ENCODE assay signal across 9 mouse cellular contexts in genomic region chr14:47751422-47752205, GRCm38 (mm10).
A peak's percentile ranks its signal among the peaks of the same experiment; 100 is the strongest.
DNase-seq lines count a peak whose midpoint lies in the region; ATAC-seq and TF ChIP-seq lines count a peak whose summit lies in the region.
"Had no signal": no experiment of that assay in that cellular context is flagged by ENCODE, and none has a peak within 500 bp of the region (broad histone marks: within the 10 kb centered on the region; RNA-seq: fewer than 3 reads in every experiment).

No protein-coding gene starts in this region.

- intact Hi-C loops in left cerebral cortex, postnatal 25 days (cut with DNase I) = loop anchor here (2.0 to 5.0 kb wide), 2 partner anchors 371 to 607 kb away; partner anchors contain the start of gene Peli2

- DNase-seq in kidney, adult 2 months = peak; percentile 76
- DNase-seq in forebrain, embryonic 14.5 days (ENCODE audit: low spot score) = peak; percentile 91
- peak; percentile 70 to 84 for DNase-seq in left cerebral cortex, postnatal 25 days (ENCODE audit: low spot score in 2 of 2)
- peak; percentile 42 for DNase-seq in neural tube, embryonic 10.5 days (ENCODE audit: extremely low spot score, low spot score)
- peak; percentile 21 for DNase-seq in yolk sac, embryonic 10.5 days (ENCODE audit: low spot score)

- no peak overlapping the region for H3K27ac ChIP-seq in kidney, adult 2 months (ENCODE audit: insufficient read depth, low read depth, low read length)
- H3K27ac ChIP-seq in kidney, embryonic 14.5 days (ENCODE audit: low read depth, low read length) = no peak overlapping the region
- H3K27ac ChIP-seq in brown adipose tissue, adult 24 weeks (replicated peaks; ENCODE audit: low read depth, low read length) = 0 out of 2 replicates have a peak overlapping the region, but pooled peaks have one; percentile 19
- no peak overlapping the region for H3K27ac ChIP-seq in forebrain, embryonic 14.5 days (ENCODE audit: low read depth, low read length)
- H3K27ac ChIP-seq in hindbrain, embryonic 15.5 days (replicated peaks) = no peak overlapping the region
- H3K27ac ChIP-seq: embryonic facial prominence, embryonic 13.5 days had no signal

- no peaks in the 10 kb centered on the region for H3K9me3 ChIP-seq in kidney, embryonic 14.5 days (ENCODE audit: control insufficient read depth, low read length)
- no peaks in the 10 kb centered on the region for H3K9me3 ChIP-seq in forebrain, embryonic 14.5 days (replicated peaks; ENCODE audit: control insufficient read depth, low read length)
- no peaks in the 10 kb centered on the region for H3K9me3 ChIP-seq in hindbrain, embryonic 15.5 days
- H3K9me3 ChIP-seq: embryonic facial prominence, embryonic 13.5 days had no signal

- H3K27me3 ChIP-seq in kidney, adult 2 months (replicated peaks; ENCODE audit: control insufficient read depth, insufficient read depth, low read length) = no peaks in the 10 kb centered on the region
- H3K27me3 ChIP-seq in kidney, embryonic 14.5 days (ENCODE audit: control insufficient read depth, insufficient read depth, low read length) = no peaks in the 10 kb centered on the region
- H3K27me3 ChIP-seq in forebrain, embryonic 14.5 days (replicated peaks; ENCODE audit: control insufficient read depth, insufficient read depth, low read length) = no peaks in the 10 kb centered on the region
- no peaks in the 10 kb centered on the region for H3K27me3 ChIP-seq in hindbrain, embryonic 15.5 days
- H3K27me3 ChIP-seq: embryonic facial prominence, embryonic 13.5 days had no signal

- 42% methylated on average over 8 of the region's 8 CpGs for WGBS in kidney, adult 2 months
- 56% methylated on average over 8 of the region's 8 CpGs for WGBS in kidney, embryonic 14.5 days
- 49% methylated on average over 8 of the region's 8 CpGs for WGBS in forebrain, embryonic 14.5 days
- WGBS in hindbrain, embryonic 15.5 days = 45% methylated on average over 8 of the region's 8 CpGs

- no peaks in the 10 kb centered on the region for H3K36me3 ChIP-seq in kidney, adult 2 months (ENCODE audit: control insufficient read depth, insufficient read depth, low read length)
- H3K36me3 ChIP-seq in kidney, embryonic 14.5 days (ENCODE audit: control insufficient read depth, insufficient read depth, low read length) = no peaks in the 10 kb centered on the region
- H3K36me3 ChIP-seq in forebrain, embryonic 14.5 days (ENCODE audit: control insufficient read depth, insufficient read depth, low read length) = no peaks in the 10 kb centered on the region
- H3K36me3 ChIP-seq in hindbrain, embryonic 15.5 days = no peaks in the 10 kb centered on the region

- peak; percentile 50 for TF ChIP-seq CTCF in kidney, adult 2 months (conservative IDR thresholded peaks at IDR 0.05; ENCODE audit: insufficient read depth, insufficient read length, low read depth, low read length)

- ATAC-seq in kidney, embryonic 14.5 days (ENCODE audit: low FRiP score, low TSS enrichment) = no peak
- ATAC-seq in forebrain, embryonic 14.5 days = peak; percentile 57; the same call in 1 of the 2 replicates
- ATAC-seq in hindbrain, embryonic 15.5 days (ENCODE audit: low FRiP score, low read depth) = peak; percentile 76

- no peak overlapping the region for H3K4me3 ChIP-seq in kidney, adult 2 months (ENCODE audit: insufficient read depth, low read depth, low read length)
- H3K4me3 ChIP-seq in kidney, embryonic 14.5 days (ENCODE audit: low read length) = no peak overlapping the region
- no peak overlapping the region for H3K4me3 ChIP-seq in brown adipose tissue, adult 24 weeks (ENCODE audit: insufficient read depth, low read depth, low read length)
- no peak overlapping the region for H3K4me3 ChIP-seq in forebrain, embryonic 14.5 days (ENCODE audit: low read depth, low read length)
- H3K4me3 ChIP-seq in hindbrain, embryonic 15.5 days = no peak overlapping the region
- H3K4me3 ChIP-seq: embryonic facial prominence, embryonic 13.5 days had no signal

- no peaks in the 10 kb centered on the region for H3K4me1 ChIP-seq in kidney, adult 2 months (ENCODE audit: control insufficient read depth, insufficient read depth, low read length)
- no peaks in the 10 kb centered on the region for H3K4me1 ChIP-seq in kidney, embryonic 14.5 days (ENCODE audit: control insufficient read depth, insufficient read depth, low read length)
- peaks cover 5% of the 10 kb centered on the region; the same call in 1 of the 2 replicates for H3K4me1 ChIP-seq in brown adipose tissue, adult 24 weeks (ENCODE audit: control insufficient read depth, insufficient read depth, insufficient read length, low read length)
- H3K4me1 ChIP-seq in forebrain, embryonic 14.5 days (ENCODE audit: control insufficient read depth, insufficient read depth, low read length) = no peaks in the 10 kb centered on the region
- H3K4me1 ChIP-seq in hindbrain, embryonic 15.5 days (replicated peaks) = no peaks in the 10 kb centered on the region; the same call in 1 of the 2 replicates

- no peak overlapping the region for H3K9ac ChIP-seq in kidney, embryonic 14.5 days (ENCODE audit: low read depth, low read length)
- no peak overlapping the region for H3K9ac ChIP-seq in forebrain, embryonic 14.5 days (ENCODE audit: low read length)
- no peak overlapping the region for H3K9ac ChIP-seq in hindbrain, embryonic 15.5 days
- H3K9ac ChIP-seq: embryonic facial prominence, embryonic 13.5 days had no signal

- H3K4me2 ChIP-seq in kidney, embryonic 14.5 days (replicated peaks; ENCODE audit: low read depth, low read length) = no peak overlapping the region
- no peak overlapping the region for H3K4me2 ChIP-seq in forebrain, embryonic 14.5 days (ENCODE audit: low read length)
- H3K4me2 ChIP-seq in hindbrain, embryonic 15.5 days = no peak overlapping the region
- H3K4me2 ChIP-seq: embryonic facial prominence, embryonic 13.5 days had no signal

- no peak for TF ChIP-seq POLR2A in kidney, adult 2 months (IDR thresholded peaks at IDR 0.05; ENCODE audit: low read depth, low read length)

Comparison
In these comparisons a context has a peak if more than half of its experiments do, and no peak if none do; other contexts are left out.
1. DNase-seq: peak in every context shown above with its lines; median percentile 91 in forebrain, embryonic 14.5 days; 77 in left cerebral cortex, postnatal 25 days; 76 in kidney, adult 2 months; 42 in neural tube, embryonic 10.5 days; 21 in yolk sac, embryonic 10.5 days.